Mouse (Mus musculus): ENCODE measurements around the gene Gm10401.

Gene Gm10401

DNA sequence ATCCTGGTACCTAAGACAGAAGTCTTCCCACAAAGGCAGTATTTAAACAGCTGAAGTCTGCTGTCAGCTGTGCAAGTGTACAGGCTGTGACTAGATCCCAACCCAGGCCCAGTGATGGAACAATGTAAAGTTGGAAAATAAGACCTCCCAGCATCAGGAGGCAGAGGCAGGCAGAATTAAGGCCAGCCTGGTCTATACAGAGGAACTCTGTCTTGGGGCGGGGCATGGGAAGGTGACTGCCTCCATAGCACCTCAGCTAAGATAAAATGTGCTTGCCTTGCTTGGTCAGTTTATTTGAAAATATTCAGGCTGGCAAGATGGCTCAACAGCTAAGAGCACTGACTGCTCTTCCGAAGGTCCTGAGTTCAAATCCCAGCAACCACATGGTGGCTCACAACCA, 27.6 kb downstream of the Gm10401 start:
- no peak for DNase-seq (ENCODE audit: low spot score)

DNA sequence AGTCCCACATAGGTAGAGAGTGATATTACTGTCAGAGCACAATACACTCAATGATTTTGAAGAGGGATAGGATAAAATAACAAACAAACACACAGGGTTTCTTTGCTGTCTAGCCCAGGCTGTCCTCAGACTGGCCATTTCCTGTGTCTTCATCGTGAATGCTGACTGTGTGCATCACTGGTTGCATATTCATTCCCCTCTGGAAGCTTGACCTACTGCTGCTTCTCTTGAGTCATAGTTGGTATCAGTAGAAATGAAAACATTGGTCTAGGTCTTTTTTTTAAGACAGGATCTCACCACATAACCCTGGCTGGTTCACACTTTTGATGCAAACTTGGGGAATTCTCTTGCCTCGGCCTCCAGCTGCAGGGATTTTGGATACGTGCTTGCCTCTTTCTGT, 28.5 kb downstream of the Gm10401 start:
- DNase-seq (ENCODE audit: low spot score): no peak

- DNase-seq (ENCODE audit: low spot score): no peak
Measured at GRCm38 (mm10) chr5:115068671-115069421, 29.2 kb downstream of the Gm10401 start.

- no peak for DNase-seq (ENCODE audit: low spot score)
Measured at GRCm38 (mm10) chr5:115066245-115066644, 31.9 kb downstream of the Gm10401 start.

DNA sequence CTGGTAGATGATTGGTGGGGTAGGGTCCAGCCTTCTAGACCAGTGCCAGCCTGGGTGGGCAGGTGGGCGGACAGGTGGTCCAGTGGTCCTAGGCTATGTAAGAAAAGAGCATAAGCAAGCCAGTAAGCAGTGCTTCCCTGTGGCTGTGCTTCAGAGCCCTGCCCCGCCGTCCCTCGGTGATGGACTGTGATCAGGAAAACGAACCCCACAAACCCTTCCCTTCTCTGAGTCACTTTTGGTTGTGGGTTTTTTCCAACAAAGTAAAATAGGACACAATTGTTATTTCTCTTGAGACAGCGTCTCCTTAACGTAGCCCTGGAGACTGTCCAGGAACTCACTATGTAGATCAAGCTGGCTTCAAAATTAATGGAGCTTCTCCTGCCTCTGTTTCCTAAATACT, 34.7 kb downstream of the Gm10401 start:
- DNase-seq (ENCODE audit: low spot score): no peak

DNA sequence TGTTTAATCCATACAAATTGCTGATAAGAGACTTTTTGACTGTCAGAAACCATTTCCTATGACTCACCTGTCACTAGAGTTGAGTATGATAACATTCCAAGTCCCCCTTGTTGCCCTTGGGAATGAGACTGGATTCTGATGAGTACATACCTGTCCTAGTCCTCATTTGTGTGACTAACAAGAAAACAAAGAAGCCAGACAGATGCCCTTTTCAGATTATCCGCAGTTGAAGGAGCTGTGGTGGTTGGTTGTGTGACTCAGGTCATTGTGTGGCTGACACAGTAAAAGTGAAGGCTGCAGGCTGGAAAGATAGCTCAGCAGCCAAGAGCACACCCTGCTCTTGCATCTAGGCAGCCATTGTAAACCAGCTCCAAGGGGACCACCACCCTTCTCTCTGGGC, 35.5 kb downstream of the Gm10401 start:
- no peak for DNase-seq (ENCODE audit: low spot score)

- no peak for DNase-seq (ENCODE audit: low spot score)
Measured at GRCm38 (mm10) chr5:115060977-115061376, 37.1 kb downstream of the Gm10401 start.

DNA sequence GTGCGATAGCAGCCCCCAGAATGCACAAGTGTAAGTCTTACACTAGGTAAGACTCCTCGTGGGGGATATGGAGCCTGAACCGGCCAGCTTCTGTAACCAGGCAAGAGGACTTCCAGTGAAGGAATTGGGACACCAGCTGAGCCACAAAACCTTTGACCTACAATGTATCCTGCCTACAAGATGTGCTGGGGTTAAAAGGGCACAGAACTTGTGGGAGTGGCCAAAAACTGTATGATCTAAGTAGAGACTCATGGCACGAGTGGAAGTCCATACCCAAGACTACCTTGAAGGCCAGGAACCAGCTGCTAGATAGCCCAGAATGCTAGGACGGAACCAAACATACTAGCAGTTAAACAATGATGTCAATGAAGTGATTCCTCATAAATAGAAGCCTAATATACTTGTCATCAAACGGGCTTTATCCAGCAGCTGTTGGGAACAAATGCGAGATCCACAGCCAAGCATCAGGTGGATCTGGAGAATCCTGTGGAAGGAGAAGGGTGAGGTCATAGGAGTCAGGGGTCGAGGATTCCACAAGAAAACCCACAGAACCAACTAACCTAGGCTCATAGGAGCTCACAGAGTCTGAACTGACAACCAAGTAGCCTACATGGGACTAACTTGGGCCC, 37.9 kb downstream of the Gm10401 start:
- DNase-seq (ENCODE audit: low spot score): peak; percentile 41

- no peak for DNase-seq (ENCODE audit: low spot score)
Measured at GRCm38 (mm10) chr5:115058584-115059297, 39.4 kb downstream of the Gm10401 start.

DNA sequence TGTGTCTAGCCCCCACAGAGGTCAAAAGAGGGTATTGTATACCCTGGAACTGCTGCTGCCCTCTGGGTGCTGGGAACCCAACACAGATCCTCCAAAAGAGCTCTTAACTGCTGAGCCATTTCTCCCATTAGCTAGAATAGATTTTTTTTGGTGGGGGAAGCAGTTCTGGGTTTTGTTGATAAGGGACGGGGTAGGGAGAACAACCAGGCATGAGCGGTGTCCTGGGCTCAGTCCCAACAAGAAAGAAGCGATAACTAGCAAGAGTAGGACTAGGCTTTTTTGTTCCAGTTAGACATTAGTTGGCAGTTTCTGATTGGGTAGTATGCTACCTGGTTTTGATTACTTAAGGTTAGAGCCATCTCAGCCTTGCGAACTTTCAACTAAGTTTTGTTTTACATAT, 40.9 kb downstream of the Gm10401 start:
- no peak for DNase-seq (ENCODE audit: low spot score)

DNA sequence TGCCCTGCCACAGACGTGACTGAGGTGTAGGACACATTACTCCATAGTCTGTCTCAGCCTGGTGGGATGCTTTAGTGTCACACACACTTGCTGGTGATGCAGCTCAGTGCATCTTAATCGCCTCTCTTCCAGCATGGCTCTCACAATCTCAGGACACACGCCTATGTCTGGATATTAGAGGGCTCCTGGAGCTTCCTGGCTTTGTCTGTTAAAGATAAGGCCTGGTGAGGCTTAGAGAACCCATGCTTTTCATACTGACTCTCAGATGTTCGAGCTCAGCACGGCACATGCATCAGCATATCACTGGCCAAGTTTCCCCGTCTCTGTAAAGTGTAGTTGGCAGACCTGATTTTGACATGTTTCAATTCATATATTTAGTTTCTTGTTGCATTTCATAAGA, 42.7 kb downstream of the Gm10401 start:
- no peak for DNase-seq (ENCODE audit: low spot score)

DNA sequence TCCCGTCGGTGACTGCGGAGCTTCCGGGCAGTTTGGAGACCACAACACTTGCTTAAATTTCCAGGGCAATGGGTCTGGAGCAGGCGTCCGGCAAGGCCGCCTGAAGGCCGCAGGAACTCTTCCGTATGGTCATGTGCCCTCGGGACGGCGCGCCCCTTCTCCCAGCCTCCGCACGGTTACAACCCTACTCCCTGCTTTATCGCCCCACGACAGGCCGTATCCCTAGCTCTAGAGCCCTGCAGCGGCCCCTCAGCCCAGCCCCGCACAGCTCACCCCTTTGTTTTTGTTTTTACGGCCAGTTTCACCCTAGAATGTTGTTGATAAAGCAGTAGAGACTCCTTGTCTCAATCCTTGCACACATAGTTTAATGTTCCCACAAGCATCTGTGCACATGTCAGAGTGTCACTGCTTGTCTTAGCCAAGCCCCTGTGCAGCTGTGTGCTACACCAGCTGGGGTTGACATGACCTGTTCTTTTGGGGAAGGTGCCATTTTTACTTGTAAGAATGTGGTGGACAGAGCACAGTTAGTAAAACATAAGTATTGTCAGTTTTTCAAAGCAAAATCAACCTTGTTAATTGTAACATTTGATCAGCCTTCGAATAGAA, 44.2 kb downstream of the Gm10401 start:
- no peak for DNase-seq (ENCODE audit: low spot score)

DNA sequence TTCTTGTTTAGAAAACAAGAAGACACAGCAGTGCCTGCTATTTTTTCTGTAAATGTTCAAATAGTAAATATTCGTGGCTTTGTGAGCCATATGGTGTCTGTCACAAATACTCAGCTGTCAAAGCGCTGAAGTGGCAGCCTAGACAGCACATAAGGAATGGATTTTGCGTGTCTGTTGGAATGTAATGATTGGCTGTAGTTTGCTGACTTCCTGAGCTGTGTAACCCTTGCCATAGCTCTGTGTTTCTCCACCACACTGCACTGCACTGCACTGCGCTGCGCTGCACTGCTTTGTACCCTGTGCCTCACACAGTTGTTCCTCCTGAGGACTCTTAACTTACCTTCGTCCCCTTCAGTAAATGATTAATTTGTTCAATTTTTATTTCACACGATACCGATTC, 45.5 kb downstream of the Gm10401 start:
- DNase-seq (ENCODE audit: low spot score): no peak

DNA sequence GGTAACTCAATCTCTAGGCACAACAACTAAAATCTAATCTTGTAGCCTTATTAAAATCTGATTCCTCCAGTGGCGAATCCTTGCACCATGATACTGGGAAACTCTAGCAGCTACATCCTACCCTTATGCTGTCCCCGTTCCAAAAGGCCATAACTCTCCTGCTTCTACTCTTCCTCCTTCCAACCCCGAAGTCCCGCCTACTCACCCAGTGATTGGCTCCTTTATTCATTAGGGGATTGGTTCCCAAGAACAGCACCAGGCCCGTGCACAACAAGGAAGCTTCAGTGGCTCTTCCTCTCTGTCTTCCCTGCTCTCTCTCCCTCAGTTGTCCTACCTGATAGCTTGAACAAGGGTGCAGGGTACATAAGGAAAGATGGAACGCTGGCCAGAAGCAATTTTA, 47.3 kb downstream of the Gm10401 start:
- DNase-seq (ENCODE audit: low spot score): no peak

DNA sequence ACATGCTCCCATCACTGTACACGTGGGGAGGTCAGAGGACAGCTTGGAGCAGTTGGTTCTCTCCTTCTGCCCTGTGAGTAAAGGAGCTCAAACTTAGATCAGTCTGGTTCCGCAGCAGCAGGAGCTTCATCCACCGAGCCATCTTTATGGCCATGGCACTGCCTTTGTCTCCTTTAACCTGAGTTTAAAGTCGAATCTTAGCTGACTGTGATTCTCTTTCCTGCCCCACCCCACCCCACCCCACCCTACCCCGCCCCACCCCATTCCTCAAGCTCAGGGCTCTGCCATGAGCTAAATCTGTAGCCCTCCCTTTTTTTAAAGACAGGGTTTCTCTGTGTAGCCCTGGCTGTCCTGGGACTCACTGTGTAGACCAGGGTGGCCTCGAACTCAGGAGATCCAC, 48.4 kb downstream of the Gm10401 start:
- DNase-seq (ENCODE audit: low spot score): no peak

All from adipocyte (in vitro differentiated cells).